Mouse (Mus musculus) lung, postnatal 0 days (tissue): Measurements from ENCODE around the gene Nlrx1.

Experiments used
- CTCF ChIP-seq: IDR thresholded peaks from 2 replicates; pipeline ENCODE4 v1.5.1; 2016; ENCODE audit warnings: antibody characterized with exemption, mild to moderate bottlenecking
- EP300 ChIP-seq: IDR thresholded peaks from 2 replicates; pipeline ENCODE4 v1.6.1; 2016; ENCODE audit warnings: antibody characterized with exemption, mild to moderate bottlenecking, control low read depth

DNA sequence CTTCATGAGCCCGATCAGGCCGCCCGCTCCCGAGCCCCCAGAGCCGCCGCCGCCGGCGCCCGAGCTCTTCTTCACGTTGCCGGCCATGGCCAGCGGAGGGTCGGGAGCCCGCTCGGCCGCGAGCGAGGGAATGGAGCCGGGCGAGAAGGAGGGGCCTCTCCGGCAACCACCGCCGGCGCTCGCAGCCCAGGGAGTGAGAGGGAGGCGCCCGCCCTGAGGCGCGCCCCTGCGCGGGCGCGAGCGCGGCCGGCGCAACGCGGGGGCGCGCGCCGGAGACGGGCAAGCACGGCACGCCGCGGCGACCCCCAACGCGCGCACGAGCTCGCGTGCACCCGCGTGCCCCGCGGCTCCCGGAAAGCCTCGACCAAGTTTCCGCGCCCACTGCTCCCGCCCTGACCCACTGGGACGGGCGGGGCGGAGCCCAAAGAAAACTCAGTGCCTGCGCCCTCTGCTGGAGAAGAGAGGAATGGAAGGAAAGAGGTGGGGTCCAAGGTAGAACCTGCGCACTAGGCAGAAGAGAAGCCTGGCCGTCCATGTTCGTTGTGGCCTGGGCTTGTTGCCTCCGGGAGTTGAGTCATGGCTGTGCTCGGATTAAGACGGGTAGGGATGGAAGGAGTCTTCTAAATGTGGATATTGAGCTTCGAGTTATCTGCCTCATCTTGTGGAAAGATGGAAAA lies 34.5 kb downstream of the Nlrx1 start, which contains the start of gene Cbl:
- TF ChIP-seq CTCF (peak; percentile 98), EP300 (0 out of 2 replicates have a peak, but pooled peaks have one; percentile 13)
